8 mouse cellular contexts compared by ENCODE assay signal in genomic region chr10:127643553-127644238, GRCm38 (mm10). TPM values are rescaled to one million over a fixed set of nuclear protein-coding genes. Genes with fewer than 3 reads are reported as not detected.
DNase-seq lines count a peak whose midpoint lies in the region; ATAC-seq and TF ChIP-seq lines count a peak whose summit lies in the region.

No protein-coding gene starts in this region.

- WGBS in hindbrain, postnatal 0 days, result 4% methylated on average over 25 of the region's 25 CpGs
- under 1% methylated on average over 25 of the region's 25 CpGs for WGBS in liver, embryonic 13.5 days (ENCODE audit: insufficient replicate concordance)

- intact Hi-C loops in left cerebral cortex, adult 2 months (cut with DNase I), result loop anchor here (2.0 to 5.0 kb wide), 2 partner anchors 31 to 364 kb away; partner anchors contain the start of gene Hsd17b6

- H3K4me2 ChIP-seq in hindbrain, postnatal 0 days (ENCODE audit: low read depth, low read length), result peak overlapping the region; percentile 59
- peak overlapping the region; percentile 93 for H3K4me2 ChIP-seq in liver, embryonic 13.5 days

- TF ChIP-seq CTCF in left cerebral cortex, adult 2 months (IDR thresholded peaks at IDR 0.05), result no peak
- TF ChIP-seq CTCF in hindbrain, postnatal 0 days (IDR thresholded peaks at IDR 0.05; ENCODE audit: low read depth), result no peak

- peaks cover 25% of the 10 kb centered on the region; the same call in 1 of the 2 replicates for H3K27me3 ChIP-seq in hindbrain, postnatal 0 days (ENCODE audit: insufficient read depth, low read length)
- no peaks in the 10 kb centered on the region for H3K27me3 ChIP-seq in liver, embryonic 13.5 days

- no peaks in the 10 kb centered on the region for H3K9me3 ChIP-seq in hindbrain, postnatal 0 days (ENCODE audit: low read length)
- H3K9me3 ChIP-seq in liver, embryonic 13.5 days (replicated peaks), result no peaks in the 10 kb centered on the region

- 0 out of 2 replicates have a peak, but pooled peaks have one; percentile 8 for ATAC-seq in hindbrain, postnatal 0 days
- peak; percentile 67 for ATAC-seq in liver, embryonic 13.5 days (ENCODE audit: low read depth)

- H3K4me1 ChIP-seq in hindbrain, postnatal 0 days (ENCODE audit: insufficient read depth, low read length), result peaks cover 6% of the 10 kb centered on the region; the same call in 1 of the 2 replicates
- H3K4me1 ChIP-seq in liver, embryonic 13.5 days (replicated peaks), result peaks cover 30% of the 10 kb centered on the region

- DNase-seq in left cerebral cortex, adult 2 months (ENCODE audit: extremely low spot score in 1 of 2, low spot score in 2 of 2), result no peak
- DNase-seq in left cerebral cortex, adult 11 months (ENCODE audit: low spot score), result no peak
- peak; percentile 40 for DNase-seq in cerebellum, postnatal 10 days
- peak; percentile 73 for DNase-seq in gastrocnemius, postnatal 10 days
- DNase-seq in hindbrain, postnatal 0 days (ENCODE audit: low spot score), result peak; percentile 54
- DNase-seq in liver, embryonic 13.5 days, result peak; percentile 69
- DNase-seq in natural killer cell, adult 2 months (ENCODE audit: low spot score in 2 of 2), result peak; percentile 82 to 83
- DNase-seq in testis, postnatal 14 days (ENCODE audit: low spot score), result peak; percentile 53

- H3K4me3 ChIP-seq in left cerebral cortex, adult 2 months, result peak overlapping the region; percentile 51
- peak overlapping the region; percentile 37 for H3K4me3 ChIP-seq in hindbrain, postnatal 0 days (ENCODE audit: low read length)
- peak overlapping the region; percentile 72 for H3K4me3 ChIP-seq in liver, embryonic 13.5 days (replicated peaks)

- H3K27ac ChIP-seq in left cerebral cortex, adult 2 months, result peak overlapping the region; percentile 87
- H3K27ac ChIP-seq in hindbrain, postnatal 0 days, result peak overlapping the region; percentile 68; the same call in 1 of the 2 replicates
- H3K27ac ChIP-seq in liver, embryonic 13.5 days, result peak overlapping the region; percentile 87

- H3K36me3 ChIP-seq in hindbrain, postnatal 0 days (ENCODE audit: insufficient read depth, low read length), result no peaks in the 10 kb centered on the region
- H3K36me3 ChIP-seq in liver, embryonic 13.5 days, result peaks cover 4% of the 10 kb centered on the region; the same call in 1 of the 2 replicates

- peak overlapping the region; percentile 41 for H3K9ac ChIP-seq in hindbrain, postnatal 0 days (replicated peaks; ENCODE audit: low read length)
- peak overlapping the region; percentile 84 for H3K9ac ChIP-seq in liver, embryonic 13.5 days

RNA-seq across cellular contexts. Expression of gene Stat6, which starts 0.9 kb away (rescaled TPM):
- 10 to 100 TPM; 11.4 to 12.9 TPM for total RNA-seq in left cerebral cortex, adult 2 months (2021)
- total RNA-seq in gastrocnemius, postnatal 10 days (2021), result 10 to 100 TPM; 15.8 to 24.4 TPM
- total RNA-seq in hindbrain, postnatal 0 days (2014; rRNA removed), result 5.3 and 9.5 TPM in 2 replicates
- 4.7 and 5.3 TPM in 2 replicates for polyA plus RNA-seq in hindbrain, postnatal 0 days (2015; fragmentation: Nextera tagmentation; extraction: Ambion mirVana)
- polyA plus RNA-seq in liver, embryonic 13.5 days (2015; fragmentation: Nextera tagmentation; extraction: Ambion mirVana), result 12.3 and 15.5 TPM in 2 replicates

RNA-seq across cellular contexts. Expression of gene Lrp1, which starts 22.7 kb away (rescaled TPM):
- total RNA-seq in left cerebral cortex, adult 2 months (2021), result 100 to 1,000 TPM; 341 to 357 TPM
- total RNA-seq in gastrocnemius, postnatal 10 days (2021), result 100 to 1,000 TPM; 105 to 132 TPM
- total RNA-seq in hindbrain, postnatal 0 days (2014; rRNA removed), result 245 TPM in 2 replicates
- polyA plus RNA-seq in hindbrain, postnatal 0 days (2015; fragmentation: Nextera tagmentation; extraction: Ambion mirVana), result 73.7 and 75.5 TPM in 2 replicates
- polyA plus RNA-seq in liver, embryonic 13.5 days (2015; fragmentation: Nextera tagmentation; extraction: Ambion mirVana), result 15.1 and 16.9 TPM in 2 replicates

RNA-seq across cellular contexts. Expression of gene Nemp1, which starts 23.0 kb away (rescaled TPM):
- 1 to 10 TPM; 4.1 to 4.7 TPM for total RNA-seq in left cerebral cortex, adult 2 months (2021)
- total RNA-seq in gastrocnemius, postnatal 10 days (2021), result 1 to 10 TPM; 2.8 to 5.3 TPM
- total RNA-seq in hindbrain, postnatal 0 days (2014; rRNA removed), result 2.8 and 4.1 TPM in 2 replicates
- 2.2 and 3.0 TPM in 2 replicates for polyA plus RNA-seq in hindbrain, postnatal 0 days (2015; fragmentation: Nextera tagmentation; extraction: Ambion mirVana)
- 5.0 and 6.3 TPM in 2 replicates for polyA plus RNA-seq in liver, embryonic 13.5 days (2015; fragmentation: Nextera tagmentation; extraction: Ambion mirVana)

RNA-seq across cellular contexts. Expression of gene Nab2, which starts 24.7 kb away (rescaled TPM):
- 10 to 100 TPM; 44.9 to 67.4 TPM for total RNA-seq in left cerebral cortex, adult 2 months (2021)
- total RNA-seq in gastrocnemius, postnatal 10 days (2021), result 10 to 100 TPM in 1 of 2 experiments, 1 to 10 TPM in 1; 7.0 to 13.2 TPM
- 3.5 and 4.1 TPM in 2 replicates for total RNA-seq in hindbrain, postnatal 0 days (2014; rRNA removed)
- 1.1 and 1.6 TPM in 2 replicates for polyA plus RNA-seq in hindbrain, postnatal 0 days (2015; fragmentation: Nextera tagmentation; extraction: Ambion mirVana)
- polyA plus RNA-seq in liver, embryonic 13.5 days (2015; fragmentation: Nextera tagmentation; extraction: Ambion mirVana), result 1.5 and 2.1 TPM in 2 replicates

Comparison
In these comparisons a context has a peak if more than half of its experiments do, and no peak if none do; other contexts are left out.
1. DNase-seq: peak in cerebellum, postnatal 10 days (2 of 2), gastrocnemius, postnatal 10 days (single experiment), hindbrain, postnatal 0 days (single experiment), liver, embryonic 13.5 days (single experiment), natural killer cell, adult 2 months (2 of 2) and testis, postnatal 14 days (single experiment); none in left cerebral cortex, adult 2 months (0 of 2) and left cerebral cortex, adult 11 months (single experiment).
2. Peak in every context shown above with its lines, with median percentiles within 50 percentile points of each other: H3K27ac ChIP-seq and H3K4me3 ChIP-seq.